Mouse (Mus musculus): Measurements from ENCODE around the gene Sh3rf1.

DNA sequence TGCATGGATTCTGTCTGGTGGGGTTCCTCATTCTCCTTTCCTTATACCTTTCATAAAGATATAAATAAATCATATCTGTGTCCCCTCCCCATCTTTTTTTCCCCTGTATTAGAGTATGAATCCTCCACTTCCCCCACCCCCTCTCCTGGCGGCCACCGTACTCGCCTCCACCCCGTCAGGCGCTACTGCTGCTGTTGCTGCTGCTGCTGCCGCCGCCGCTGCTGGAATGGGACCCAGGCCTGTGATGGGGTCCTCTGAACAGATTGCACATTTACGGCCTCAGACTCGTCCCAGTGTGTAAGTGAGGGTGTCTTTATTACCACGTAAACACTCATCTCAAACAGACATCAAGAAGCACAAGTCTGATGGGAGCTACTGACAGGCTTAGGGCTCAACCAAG is 137.8 kb downstream of the Sh3rf1 start:
- TF ChIP-seq CTCF (IDR thresholded peaks at IDR 0.05; ENCODE audit: low read depth) (no peak), EP300 (optimal IDR thresholded peaks at IDR 0.05) (no peak)
